Mouse (Mus musculus): ENCODE data around the gene D430041D05Rik.

DNA sequence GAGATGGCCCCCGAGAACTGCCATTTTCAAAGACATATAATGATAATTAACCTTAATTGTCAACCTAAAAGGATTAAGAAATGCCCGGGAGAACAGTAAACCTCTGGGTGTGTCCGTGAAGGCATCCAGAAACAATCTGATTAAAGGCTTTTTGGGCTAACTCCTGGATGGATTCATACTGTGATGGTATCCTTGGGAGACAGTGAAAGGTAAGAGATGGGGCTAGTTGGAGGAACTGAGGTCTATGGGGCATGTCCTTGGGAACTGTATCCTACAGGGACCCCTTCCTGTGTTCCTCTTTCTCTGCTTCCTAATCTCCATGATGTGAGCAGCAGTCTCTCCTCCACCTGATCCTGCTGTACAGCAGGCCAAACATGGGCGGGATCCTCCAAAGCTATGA, 38.7 kb downstream of the D430041D05Rik start:
- TF ChIP-seq CTCF (IDR thresholded peaks at IDR 0.05; ENCODE audit: insufficient read depth, low read length) (no peak), POLR2A (IDR thresholded peaks at IDR 0.05; ENCODE audit: borderline replicate concordance, extremely low read depth, low read depth, low read length) (no peak)

Data from lung, adult 2 months (tissue).